ENCODE assay signal across 9 mouse cellular contexts in genomic region chr14:124675654-124676505, GRCm38 (mm10). TPM values are rescaled to one million over a fixed set of nuclear protein-coding genes. Genes with fewer than 3 reads are reported as not detected.
DNase-seq lines count a peak whose midpoint lies in the region; ATAC-seq and TF ChIP-seq lines count a peak whose summit lies in the region.
"Had no signal": no experiment of that assay in that cellular context is flagged by ENCODE, and none has a peak within 500 bp of the region (broad histone marks: within the 10 kb centered on the region; RNA-seq: fewer than 3 reads in every experiment).

No protein-coding gene starts in this region.

- peaks cover 14% of the 10 kb centered on the region for H3K4me1 ChIP-seq in E14TG2a.4 (replicated peaks; ENCODE audit: low read depth, low read length)
- no peaks in the 10 kb centered on the region for H3K4me1 ChIP-seq in brown adipose tissue, adult 24 weeks (ENCODE audit: control insufficient read depth, insufficient read depth, insufficient read length, low read length)
- H3K4me1 ChIP-seq in forebrain, embryonic 13.5 days, result peaks cover 17% of the 10 kb centered on the region
- H3K4me1 ChIP-seq in intestine, embryonic 14.5 days (replicated peaks; ENCODE audit: control insufficient read depth, insufficient read depth, low read length), result 0 out of 2 replicates have a peak, but pooled peaks cover 4% of the 10 kb centered on the region
- no peaks in the 10 kb centered on the region for H3K4me1 ChIP-seq in liver, embryonic 15.5 days (replicated peaks)
- peaks cover 5% of the 10 kb centered on the region; the same call in 1 of the 2 replicates for H3K4me1 ChIP-seq in stomach, embryonic 14.5 days (ENCODE audit: control insufficient read depth, insufficient read depth, low read length)

- H3K4me3 ChIP-seq in E14TG2a.4 (replicated peaks; ENCODE audit: low read length), result peak overlapping the region; percentile 71
- H3K4me3 ChIP-seq in brown adipose tissue, adult 24 weeks (ENCODE audit: insufficient read depth, low read depth, low read length), result peak overlapping the region; percentile 60
- peak overlapping the region; percentile 55 for H3K4me3 ChIP-seq in forebrain, embryonic 13.5 days
- peak overlapping the region; percentile 31 for H3K4me3 ChIP-seq in intestine, embryonic 14.5 days (ENCODE audit: low read depth, low read length)
- no peak overlapping the region for H3K4me3 ChIP-seq in liver, embryonic 15.5 days (replicated peaks)
- peak overlapping the region; percentile 29 for H3K4me3 ChIP-seq in stomach, embryonic 14.5 days (ENCODE audit: low read depth, low read length)

- peak; percentile 63 for DNase-seq in intestine, embryonic 14.5 days (ENCODE audit: low spot score)
- DNase-seq in urinary bladder, postnatal 4 days (ENCODE audit: low spot score in 2 of 2), result no peak
- DNase-seq in kidney, postnatal 10 days, result no peak

- ATAC-seq in forebrain, embryonic 13.5 days, result peak; percentile 50
- ATAC-seq in intestine, embryonic 14.5 days (replicated peaks; ENCODE audit: low FRiP score, low TSS enrichment, low read depth), result no peak
- no peak for ATAC-seq in liver, embryonic 15.5 days (ENCODE audit: insufficient read depth)
- peak; percentile 42; the same call in 1 of the 2 replicates for ATAC-seq in stomach, embryonic 14.5 days (ENCODE audit: insufficient number of reproducible peaks, insufficient read depth, low FRiP score, low read depth)

- peaks cover 23% of the 10 kb centered on the region for H3K27me3 ChIP-seq in E14TG2a.4 (ENCODE audit: insufficient read depth, low read length)
- H3K27me3 ChIP-seq in forebrain, embryonic 13.5 days, result no peaks in the 10 kb centered on the region
- 0 out of 2 replicates have a peak, but pooled peaks cover 3% of the 10 kb centered on the region for H3K27me3 ChIP-seq in intestine, embryonic 14.5 days (replicated peaks; ENCODE audit: control insufficient read depth, insufficient read depth, low read length)
- H3K27me3 ChIP-seq in liver, embryonic 15.5 days, result peaks cover 28% of the 10 kb centered on the region
- no peaks in the 10 kb centered on the region for H3K27me3 ChIP-seq in stomach, embryonic 14.5 days (ENCODE audit: control insufficient read depth, insufficient read depth, low read length)

- H3K27ac ChIP-seq in brown adipose tissue, adult 24 weeks (replicated peaks; ENCODE audit: low read depth, low read length), result peak overlapping the region; percentile 79
- no peak overlapping the region for H3K27ac ChIP-seq in forebrain, embryonic 13.5 days
- no peak overlapping the region for H3K27ac ChIP-seq in intestine, embryonic 14.5 days (ENCODE audit: low read depth)
- no peak overlapping the region for H3K27ac ChIP-seq in liver, embryonic 15.5 days (replicated peaks)
- no peak overlapping the region for H3K27ac ChIP-seq in stomach, embryonic 14.5 days (ENCODE audit: low read length)

- H3K4me2 ChIP-seq in forebrain, embryonic 13.5 days, result peak overlapping the region; percentile 89
- peak overlapping the region; percentile 66 for H3K4me2 ChIP-seq in intestine, embryonic 14.5 days (ENCODE audit: low read length)
- H3K4me2 ChIP-seq in liver, embryonic 15.5 days, result peak overlapping the region; percentile 37; the same call in 1 of the 2 replicates
- peak overlapping the region; percentile 55 for H3K4me2 ChIP-seq in stomach, embryonic 14.5 days (replicated peaks; ENCODE audit: low read depth, low read length)

- no peaks in the 10 kb centered on the region for H3K36me3 ChIP-seq in E14TG2a.4 (ENCODE audit: insufficient read depth, low read length)
- no peaks in the 10 kb centered on the region for H3K36me3 ChIP-seq in forebrain, embryonic 13.5 days (ENCODE audit: poor library complexity, severe bottlenecking)
- no peaks in the 10 kb centered on the region for H3K36me3 ChIP-seq in intestine, embryonic 14.5 days (ENCODE audit: control insufficient read depth, insufficient read depth, low read length)
- H3K36me3 ChIP-seq in liver, embryonic 15.5 days (replicated peaks), result no peaks in the 10 kb centered on the region
- no peaks in the 10 kb centered on the region for H3K36me3 ChIP-seq in stomach, embryonic 14.5 days (ENCODE audit: control insufficient read depth, insufficient read depth, low read length)

- 0 out of 2 replicates have a peak, but pooled peaks cover 4% of the 10 kb centered on the region for H3K9me3 ChIP-seq in E14TG2a.4 (ENCODE audit: low read length)
- no peaks in the 10 kb centered on the region for H3K9me3 ChIP-seq in forebrain, embryonic 13.5 days (replicated peaks)
- no peaks in the 10 kb centered on the region for H3K9me3 ChIP-seq in intestine, embryonic 14.5 days (ENCODE audit: control insufficient read depth, low read length)
- H3K9me3 ChIP-seq in liver, embryonic 15.5 days (replicated peaks), result no peaks in the 10 kb centered on the region
- H3K9me3 ChIP-seq in stomach, embryonic 14.5 days (ENCODE audit: control insufficient read depth, low read depth, low read length), result no peaks in the 10 kb centered on the region

- no peak for TF ChIP-seq CTCF in E14TG2a.4 (conservative IDR thresholded peaks at IDR 0.05; ENCODE audit: low read length)

- WGBS in forebrain, embryonic 13.5 days, result 7% methylated on average over 23 of the region's 23 CpGs
- WGBS in intestine, embryonic 14.5 days, result 17% methylated on average over 23 of the region's 23 CpGs
- WGBS in liver, embryonic 15.5 days (ENCODE audit: insufficient replicate concordance), result 20% methylated on average over 23 of the region's 23 CpGs
- 15% methylated on average over 23 of the region's 23 CpGs for WGBS in stomach, embryonic 14.5 days

- H3K9ac ChIP-seq in forebrain, embryonic 13.5 days, result peak overlapping the region; percentile 71
- H3K9ac ChIP-seq in intestine, embryonic 14.5 days (ENCODE audit: low read length), result no peak overlapping the region
- H3K9ac ChIP-seq in liver, embryonic 15.5 days, result no peak overlapping the region
- no peak overlapping the region for H3K9ac ChIP-seq in stomach, embryonic 14.5 days (replicated peaks; ENCODE audit: low read depth, low read length)

RNA-seq across cellular contexts. Expression of gene Fgf14, which starts 1.0 kb away (rescaled TPM):
- 4.5 and 4.8 TPM in 2 replicates for polyA plus RNA-seq in brown adipose tissue, adult 24 weeks (2012; ENCODE audit: insufficient read depth, insufficient read length, missing spikeins)
- polyA plus RNA-seq in forebrain, embryonic 13.5 days (2015; fragmentation: Nextera tagmentation; extraction: Ambion mirVana), result 13.8 and 18.3 TPM in 2 replicates
- 0.65 and 0.75 TPM in 2 replicates for polyA plus RNA-seq in intestine, embryonic 14.5 days (2014; fragmentation: Nextera tagmentation; extraction: Ambion mirVana)
- polyA plus RNA-seq in liver, embryonic 15.5 days (2015; fragmentation: Nextera tagmentation; extraction: Ambion mirVana), result 0.03 TPM in 1 of 2 replicates, not detected in the other
- polyA plus RNA-seq in stomach, embryonic 14.5 days (2014; fragmentation: Nextera tagmentation; extraction: Ambion mirVana), result 1.2 and 1.8 TPM in 2 replicates
- polyA plus RNA-seq: liver, adult 2 months had no signal

Comparison
In these comparisons a context has a peak if more than half of its experiments do, and no peak if none do; other contexts are left out.
1. ATAC-seq: peak in forebrain, embryonic 13.5 days (single experiment) and stomach, embryonic 14.5 days (single experiment); none in intestine, embryonic 14.5 days (single experiment) and liver, embryonic 15.5 days (single experiment).
2. H3K4me2 ChIP-seq: peak in every context shown above with its lines; median percentile 89 in forebrain, embryonic 13.5 days; 66 in intestine, embryonic 14.5 days; 55 in stomach, embryonic 14.5 days; 37 in liver, embryonic 15.5 days.